Mouse (Mus musculus) intestine, embryonic 14.5 days (tissue): Measurements from ENCODE around the gene Gm20696. TPM values are rescaled to one million over a fixed set of nuclear protein-coding genes. Genes with fewer than 3 reads are reported as not detected.

Experiments
- ATAC-seq: fragments of 200-750 bp; cut with Nextera tagmentation; replicated peaks from 2 replicates; pipeline ENCODE4 v1.8.0; 2017; ENCODE audit warnings: low read depth, moderate number of reproducible peaks, moderate TSS enrichment, moderate library complexity; ENCODE audit not compliant: low FRiP score, low TSS enrichment
- DNase-seq: peaks from one replicate; pipeline ENCODE4 v3.0.0-alpha.2; 2018; ENCODE audit warnings: low spot score
- H3K27ac ChIP-seq: fragments of 300-500 bp; sonication (generic); 2 replicates; pipeline ENCODE4 v1.5.1; 2014; ENCODE audit warnings: low read depth, mild to moderate bottlenecking, control low read depth
- H3K27me3 ChIP-seq: fragments of 300-500 bp; sonication (generic); replicated peaks from 2 replicates; pipeline ENCODE4 v1.6.1; 2014; ENCODE audit warnings: low read length, control low read depth; ENCODE audit not compliant: control insufficient read depth, insufficient read depth
- H3K36me3 ChIP-seq: fragments of 300-500 bp; sonication (generic); 2 replicates; pipeline ENCODE4 v1.6.1; 2014; ENCODE audit warnings: low read length, control low read depth; ENCODE audit not compliant: control insufficient read depth, insufficient read depth
- H3K4me1 ChIP-seq: fragments of 300-500 bp; sonication (generic); replicated peaks from 2 replicates; pipeline ENCODE4 v1.6.1; 2014; ENCODE audit warnings: low read length, control low read depth, mixed read lengths; ENCODE audit not compliant: control insufficient read depth, insufficient read depth
- H3K4me2 ChIP-seq: fragments of 300-500 bp; sonication (generic); 2 replicates; pipeline ENCODE4 v1.6.1; 2014; ENCODE audit warnings: low read length
- H3K4me3 ChIP-seq: fragments of 300-500 bp; sonication (generic); 2 replicates; pipeline ENCODE4 v1.5.1; 2014; ENCODE audit warnings: low read depth, low read length, control low read depth, mixed read lengths
- H3K9ac ChIP-seq: fragments of 300-500 bp; sonication (generic); 2 replicates; pipeline ENCODE4 v1.6.1; 2014; ENCODE audit warnings: mild to moderate bottlenecking, low read length
- H3K9me3 ChIP-seq: fragments of 300-500 bp; sonication (generic); 2 replicates; pipeline ENCODE4 v1.6.1; 2016; ENCODE audit warnings: low read length, control low read depth; ENCODE audit not compliant: control insufficient read depth
- WGBS: fragments of 180-500 bp; shearing (Covaris S2); extraction: QIAGEN DNeasy Blood & Tissue Kit; methylation state at CpG from one replicate; pipeline ENCODE4 v1.1.7; 2014; 5-methylcytosine and 5-hydroxymethylcytosine counted together
- polyA plus RNA-seq: library from polyadenylated mRNA; unstranded; fragments of >200 nt; fragmentation: Nextera tagmentation; extraction: Ambion mirVana; gene quantifications from 2 replicates; pipeline ENCODE4 v1.2.1, GENCODE M21; 2014

The Gm20696 gene
- polyA plus RNA-seq, 1 experiment from 2014 or later = 6.9 TPM

- Histone ChIP-seq H3K9me3 (no peaks in the 10 kb centered on the region), H3K4me1 (peaks cover 17% of the 10 kb centered on the region), H3K36me3 (no peaks in the 10 kb centered on the region), H3K4me2 (no peak overlapping the region), H3K4me3 (no peak overlapping the region), H3K9ac (no peak overlapping the region), H3K27ac (no peak overlapping the region), H3K27me3 (no peaks in the 10 kb centered on the region)
- ATAC-seq = no peak
- DNase-seq = no peak
- WGBS = 57% methylated on average over 6 of the region's 6 CpGs
Observed at GRCm38 (mm10) chr6:99611866-99612265, 54.7 kb downstream of the Gm20696 start.

GRCm38 (mm10) chr6:99610454-99611427 lies 55.9 kb downstream of the Gm20696 start:
- H3K27ac ChIP-seq = no peak overlapping the region
- H3K4me3 ChIP-seq = no peak overlapping the region
- 0 out of 2 replicates have a peak overlapping the region, but pooled peaks have one; percentile 7 for H3K4me2 ChIP-seq
- no peak for DNase-seq
- H3K27me3 ChIP-seq = no peaks in the 10 kb centered on the region
- ATAC-seq = no peak
- no peaks in the 10 kb centered on the region for H3K9me3 ChIP-seq
- no peak overlapping the region for H3K9ac ChIP-seq
- no peaks in the 10 kb centered on the region for H3K36me3 ChIP-seq
- H3K4me1 ChIP-seq = peaks cover 16% of the 10 kb centered on the region
- 37% methylated on average over 14 of the region's 14 CpGs for WGBS

DNA sequence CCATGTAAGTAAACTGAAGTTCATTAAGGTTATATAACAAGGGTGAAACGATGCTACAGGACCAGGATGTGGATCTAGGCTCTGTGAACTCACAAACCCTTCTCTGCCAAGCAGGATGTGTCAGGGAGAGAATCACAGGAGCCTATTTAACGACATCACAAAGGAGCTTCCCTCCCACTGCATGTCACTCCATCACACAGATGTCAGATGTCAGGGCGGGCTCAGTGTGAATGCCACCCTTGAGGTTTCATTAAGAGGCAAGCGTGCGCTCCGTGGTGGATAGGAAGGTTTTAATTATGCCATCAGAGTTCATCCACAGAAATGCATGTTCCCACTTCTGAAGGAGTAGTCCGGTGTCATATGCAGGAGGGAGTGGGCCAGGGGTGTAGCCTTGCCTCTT lies 60.5 kb downstream of the Gm20696 start:
- peaks cover 10% of the 10 kb centered on the region for H3K4me1 ChIP-seq
- no peaks in the 10 kb centered on the region for H3K27me3 ChIP-seq
- no peak overlapping the region for H3K4me2 ChIP-seq
- 83% methylated on average over 7 of the region's 7 CpGs for WGBS
- ATAC-seq (no peak), DNase-seq (no peak)
- H3K9ac ChIP-seq = no peak overlapping the region
- no peaks in the 10 kb centered on the region for H3K9me3 ChIP-seq
- no peak overlapping the region for H3K27ac ChIP-seq
- no peak overlapping the region for H3K4me3 ChIP-seq
- no peaks in the 10 kb centered on the region for H3K36me3 ChIP-seq

GRCm38 (mm10) chr6:99604758-99605157 lies 61.8 kb downstream of the Gm20696 start:
- H3K27ac ChIP-seq = no peak overlapping the region
- peaks cover 3% of the 10 kb centered on the region; the same call in 1 of the 2 replicates for H3K4me1 ChIP-seq
- H3K36me3 ChIP-seq = no peaks in the 10 kb centered on the region
- H3K27me3 ChIP-seq = no peaks in the 10 kb centered on the region
- 50% methylated on average over 2 of the region's 2 CpGs for WGBS
- no peak overlapping the region for H3K4me2 ChIP-seq
- H3K9me3 ChIP-seq = no peaks in the 10 kb centered on the region
- DNase-seq (no peak), ATAC-seq (0 out of 2 replicates have a peak, but pooled peaks have one; percentile 47)
- no peak overlapping the region for H3K4me3 ChIP-seq
- H3K9ac ChIP-seq = no peak overlapping the region

DNA sequence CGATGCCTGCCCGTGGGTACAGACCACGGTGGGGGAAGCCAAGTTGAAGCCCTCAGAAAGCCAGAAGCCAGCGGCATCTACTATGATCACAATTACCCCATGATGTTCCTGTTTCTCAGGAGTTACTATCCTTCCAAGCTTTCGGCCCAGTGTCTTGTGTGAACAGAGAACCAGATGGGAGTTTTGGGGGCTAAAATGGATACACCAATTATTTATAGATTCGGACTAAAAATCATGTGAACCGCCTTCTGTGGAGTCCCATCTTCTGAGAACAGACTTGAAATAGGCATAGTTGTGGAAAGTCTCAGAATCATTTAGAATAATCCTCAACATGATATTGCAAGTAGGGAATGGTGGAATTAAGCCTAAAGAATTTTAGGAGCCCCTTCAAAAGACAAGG lies 64.2 kb downstream of the Gm20696 start:
- no peak overlapping the region for H3K4me2 ChIP-seq
- no peak overlapping the region for H3K4me3 ChIP-seq
- H3K36me3 ChIP-seq = no peaks in the 10 kb centered on the region
- H3K9ac ChIP-seq = no peak overlapping the region
- DNase-seq (no peak), ATAC-seq (no peak)
- H3K27ac ChIP-seq = no peak overlapping the region
- 84% methylated on average over 7 of the region's 7 CpGs for WGBS
- H3K9me3 ChIP-seq = no peaks in the 10 kb centered on the region
- no peaks in the 10 kb centered on the region for H3K27me3 ChIP-seq
- H3K4me1 ChIP-seq = peaks cover 3% of the 10 kb centered on the region; the same call in 1 of the 2 replicates

DNA sequence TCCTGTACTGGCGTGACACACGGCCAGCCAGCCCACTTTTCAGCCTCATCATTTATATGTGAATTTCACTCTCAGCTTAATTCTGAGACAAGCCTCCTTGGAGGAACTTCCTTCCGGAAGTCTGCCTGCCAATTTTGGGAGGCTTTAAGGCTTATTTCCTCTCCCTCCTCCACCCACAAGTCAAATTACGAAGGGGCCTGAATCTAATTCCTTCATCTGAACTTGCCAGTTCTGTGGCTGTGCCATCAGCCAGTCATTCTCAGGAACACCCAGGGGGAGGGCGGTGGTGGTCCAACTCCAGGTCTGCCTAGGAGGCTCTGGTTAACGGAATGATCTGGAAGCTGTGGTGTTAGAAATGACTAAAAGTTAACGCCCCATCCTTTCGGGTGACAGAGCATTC lies 65.7 kb downstream of the Gm20696 start:
- H3K4me2 ChIP-seq = no peak overlapping the region
- H3K9me3 ChIP-seq = no peaks in the 10 kb centered on the region
- 63% methylated on average over 8 of the region's 8 CpGs for WGBS
- DNase-seq (no peak), ATAC-seq (no peak)
- H3K9ac ChIP-seq = no peak overlapping the region
- no peaks in the 10 kb centered on the region for H3K36me3 ChIP-seq
- no peak overlapping the region for H3K4me3 ChIP-seq
- no peak overlapping the region for H3K27ac ChIP-seq
- no peaks in the 10 kb centered on the region for H3K27me3 ChIP-seq
- H3K4me1 ChIP-seq = peaks cover 3% of the 10 kb centered on the region; the same call in 1 of the 2 replicates

GRCm38 (mm10) chr6:99600168-99600793 lies 66.3 kb downstream of the Gm20696 start:
- 0 out of 2 replicates have a peak, but pooled peaks have one; percentile 68 for ATAC-seq
- Histone ChIP-seq H3K4me3 (no peak overlapping the region), H3K27me3 (no peaks in the 10 kb centered on the region), H3K9me3 (no peaks in the 10 kb centered on the region), H3K27ac (no peak overlapping the region), H3K4me2 (peak overlapping the region; percentile 26; the same call in 1 of the 2 replicates), H3K9ac (no peak overlapping the region), H3K36me3 (no peaks in the 10 kb centered on the region), H3K4me1 (peaks cover 3% of the 10 kb centered on the region; the same call in 1 of the 2 replicates)
- WGBS = 24% methylated on average over 10 of the region's 10 CpGs
- DNase-seq = peak; percentile 61

DNA sequence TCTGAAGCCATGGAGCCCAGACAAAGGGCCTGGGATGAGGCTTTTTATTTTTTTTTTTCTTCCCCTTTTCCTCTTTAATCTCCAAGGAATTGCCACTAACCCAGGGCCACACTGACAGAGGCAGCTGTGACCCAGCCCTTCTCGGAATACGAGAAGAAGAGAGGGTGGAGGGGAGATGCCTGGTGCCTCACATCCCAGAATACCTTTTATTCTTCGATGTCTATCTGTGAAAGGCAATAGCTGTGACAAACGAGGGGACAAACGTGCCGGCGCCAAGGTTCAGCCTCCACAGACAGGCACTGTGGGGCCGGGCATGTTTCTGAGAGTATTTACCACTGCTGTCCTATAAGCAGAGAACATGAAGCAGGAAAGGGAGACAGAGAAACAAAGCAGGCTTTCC lies 66.9 kb downstream of the Gm20696 start:
- DNase-seq (no peak), ATAC-seq (no peak)
- no peaks in the 10 kb centered on the region for H3K36me3 ChIP-seq
- no peak overlapping the region for H3K4me3 ChIP-seq
- H3K4me1 ChIP-seq = peaks cover under 1% of the 10 kb centered on the region; the same call in 1 of the 2 replicates
- no peaks in the 10 kb centered on the region for H3K9me3 ChIP-seq
- H3K9ac ChIP-seq = no peak overlapping the region
- WGBS = 32% methylated on average over 8 of the region's 8 CpGs
- no peaks in the 10 kb centered on the region for H3K27me3 ChIP-seq
- H3K4me2 ChIP-seq = peak overlapping the region; percentile 26; the same call in 1 of the 2 replicates
- no peak overlapping the region for H3K27ac ChIP-seq
